Mouse (Mus musculus) C2C12 (cell line): ENCODE results near the gene Gm43191. TPM values are rescaled to one million over a fixed set of nuclear protein-coding genes. Genes with fewer than 3 reads are reported as not detected.

ENCODE experiments used
- H3K27me3 ChIP-seq: one replicate; pipeline ENCODE4 v1.6.1; 2011; ENCODE audit not compliant: control insufficient read depth, insufficient read depth, insufficient read length
- H3K36me3 ChIP-seq: one replicate; pipeline ENCODE4 v1.6.1; 2011; ENCODE audit not compliant: control insufficient read depth, insufficient read depth
- H3K4me3 ChIP-seq: one replicate; pipeline ENCODE4 v1.5.1; 2011; ENCODE audit warnings: mild to moderate bottlenecking, control low read depth; ENCODE audit not compliant: poor library complexity, insufficient read depth, severe bottlenecking
- H3K79me2 ChIP-seq: one replicate; pipeline ENCODE4 v1.6.1; 2011; ENCODE audit not compliant: control insufficient read depth, insufficient read depth
- H3K79me3 ChIP-seq: one replicate; pipeline ENCODE4 v1.6.1; 2011; ENCODE audit warnings: low read depth, control low read depth
- H3ac ChIP-seq: one replicate; pipeline ENCODE3; 2011; ENCODE audit warnings: low read depth; ENCODE audit not compliant: control insufficient read depth, insufficient read length
- CEBPB ChIP-seq: IDR thresholded peaks from one replicate; pipeline ENCODE4 v1.6.1; 2011; ENCODE audit warnings: low read depth, mild to moderate bottlenecking, control low read depth, moderate library complexity
- CTCF ChIP-seq: IDR thresholded peaks from one replicate; pipeline ENCODE4 v1.5.1; 2011; ENCODE audit not compliant: control insufficient read depth, insufficient read depth, insufficient read length
- FOSL1 ChIP-seq: IDR thresholded peaks from one replicate; pipeline ENCODE4 v1.8.0; 2011; ENCODE audit warnings: mild to moderate bottlenecking, low read length; ENCODE audit not compliant: poor library complexity, insufficient read depth, severe bottlenecking
- MAX ChIP-seq: IDR thresholded peaks from one replicate; pipeline ENCODE4 v1.6.1; 2011; ENCODE audit warnings: mild to moderate bottlenecking, control low read depth
- MYOD1 ChIP-seq: IDR thresholded peaks from one replicate; pipeline ENCODE4 v1.6.1; 2011; ENCODE audit warnings: low read depth; ENCODE audit not compliant: control insufficient read depth, insufficient read length
- MYOG ChIP-seq: IDR thresholded peaks from one replicate; pipeline ENCODE4 v1.6.1; 2011; ENCODE audit not compliant: control insufficient read depth, insufficient read length; ENCODE audit errors: extremely low read depth
- USF1 ChIP-seq: IDR thresholded peaks from one replicate; pipeline ENCODE4 v1.6.1; 2011; ENCODE audit warnings: low read depth, mild to moderate bottlenecking, control low read depth, moderate library complexity
- polyA plus RNA-seq: library from polyadenylated mRNA; unstranded; fragments of >200 nt; fragmentation: generic; extraction: Trizol; gene quantifications from one replicate; pipeline ENCODE4 v1.2.1, GENCODE M21; 2012; ENCODE audit warnings: missing spikeins

Gene Gm43191
- polyA plus RNA-seq, 1 experiment: not detected

GRCm38 (mm10) chr3:116648805-116649204 is 32.3 kb downstream of the Gm43191 start:
- no peaks in the 10 kb centered on the region for H3K27me3 ChIP-seq
- peaks cover 49% of the 10 kb centered on the region for H3K36me3 ChIP-seq
- TF ChIP-seq MAX (no peak), MYOD1 (no peak), USF1 (no peak), MYOG (no peak), FOSL1 (no peak), CTCF (no peak), CEBPB (no peak)
- H3K79me3 ChIP-seq: peaks cover 38% of the 10 kb centered on the region
- peaks cover 53% of the 10 kb centered on the region for H3K79me2 ChIP-seq
- no peak overlapping the region for H3K4me3 ChIP-seq
- H3ac ChIP-seq: no peak overlapping the region

- Histone ChIP-seq H3K27me3 (no peaks in the 10 kb centered on the region), H3K36me3 (peaks cover 60% of the 10 kb centered on the region)
- no peak for TF ChIP-seq MYOG
- no peak for TF ChIP-seq FOSL1
- TF ChIP-seq CEBPB: no peak
- TF ChIP-seq CTCF: no peak
- TF ChIP-seq USF1: no peak
These were observed 34.7 kb downstream of the Gm43191 start for GRCm38 (mm10) chr3:116646387-116646786.

GRCm38 (mm10) chr3:116642373-116642772 is 38.7 kb downstream of the Gm43191 start:
- H3K27me3 ChIP-seq: no peaks in the 10 kb centered on the region
- H3K79me2 ChIP-seq: no peaks in the 10 kb centered on the region
- H3ac ChIP-seq: no peak overlapping the region
- peaks cover 2% of the 10 kb centered on the region for H3K79me3 ChIP-seq
- H3K36me3 ChIP-seq: peaks cover 62% of the 10 kb centered on the region
- TF ChIP-seq MYOD1: no peak
- TF ChIP-seq CEBPB: no peak
- no peak for TF ChIP-seq MYOG
- TF ChIP-seq MAX: no peak
- TF ChIP-seq USF1: no peak
- no peak for TF ChIP-seq FOSL1
- no peak for TF ChIP-seq CTCF
- H3K4me3 ChIP-seq: no peak overlapping the region

More at GRCm38 (mm10) chr3:116646387-116646786, 34.7 kb downstream of the Gm43191 start:
- no peak overlapping the region for H3ac ChIP-seq
- no peak overlapping the region for H3K4me3 ChIP-seq
- H3K79me3 ChIP-seq: peaks cover 19% of the 10 kb centered on the region
- peaks cover 29% of the 10 kb centered on the region for H3K79me2 ChIP-seq

- TF ChIP-seq USF1 (no peak), CTCF (no peak), MYOD1 (no peak), FOSL1 (no peak), MAX (no peak), CEBPB (no peak), MYOG (no peak)
- Histone ChIP-seq H3K4me3 (no peak overlapping the region), H3ac (no peak overlapping the region), H3K27me3 (no peaks in the 10 kb centered on the region), H3K36me3 (peaks cover 57% of the 10 kb centered on the region), H3K79me2 (no peaks in the 10 kb centered on the region), H3K79me3 (peaks cover 2% of the 10 kb centered on the region)
These were observed 39.2 kb downstream of the Gm43191 start for GRCm38 (mm10) chr3:116641811-116642371.

GRCm38 (mm10) chr3:116640024-116640423 is 41.0 kb downstream of the Gm43191 start:
- no peak overlapping the region for H3K4me3 ChIP-seq
- H3K79me2 ChIP-seq: no peaks in the 10 kb centered on the region
- no peak for TF ChIP-seq CEBPB
- TF ChIP-seq CTCF: no peak
- TF ChIP-seq MYOG: no peak
- TF ChIP-seq MYOD1: no peak
- TF ChIP-seq MAX: no peak
- no peak for TF ChIP-seq FOSL1
- TF ChIP-seq USF1: no peak
- H3K36me3 ChIP-seq: peaks cover 49% of the 10 kb centered on the region
- peaks cover 2% of the 10 kb centered on the region for H3K79me3 ChIP-seq
- H3ac ChIP-seq: no peak overlapping the region
- no peaks in the 10 kb centered on the region for H3K27me3 ChIP-seq

GRCm38 (mm10) chr3:116638572-116638971 is 42.5 kb downstream of the Gm43191 start:
- H3K27me3 ChIP-seq: no peaks in the 10 kb centered on the region
- peaks cover 60% of the 10 kb centered on the region for H3K36me3 ChIP-seq
- no peaks in the 10 kb centered on the region for H3K79me2 ChIP-seq
- no peak overlapping the region for H3ac ChIP-seq
- H3K4me3 ChIP-seq: no peak overlapping the region
- TF ChIP-seq MAX (no peak), MYOG (no peak)
- H3K79me3 ChIP-seq: peaks cover 2% of the 10 kb centered on the region
